Mouse (Mus musculus): Measurements from ENCODE around the gene Pde10a.

Pde10a gene

GRCm38 (mm10) chr17:8525225-8525721 is at the start of gene Pde10a:
Pde10a (plus strand) TSS chr17:8525372.
- DNase-seq, result peak; percentile 93

GRCm38 (mm10) chr17:8478554-8478953 is 46.6 kb upstream of the Pde10a start:
- DNase-seq, result peak; percentile 14

GRCm38 (mm10) chr17:8479493-8480128 is 45.6 kb upstream of the Pde10a start:
- peak; percentile 66 for DNase-seq

- peak; percentile 61 for DNase-seq
These were observed 43.4 kb upstream of the Pde10a start for GRCm38 (mm10) chr17:8481797-8482196.

GRCm38 (mm10) chr17:8482876-8483275 is 42.3 kb upstream of the Pde10a start:
- DNase-seq, result peak; percentile 50

GRCm38 (mm10) chr17:8484246-8484645 is 40.9 kb upstream of the Pde10a start:
- peak; percentile 12 for DNase-seq

- peak; percentile 80 for DNase-seq
These were observed 40.0 kb upstream of the Pde10a start for GRCm38 (mm10) chr17:8485146-8485545.

GRCm38 (mm10) chr17:8487824-8488223 is 37.3 kb upstream of the Pde10a start:
- DNase-seq, result peak; percentile 94

- peak; percentile 50 for DNase-seq
These were observed 34.2 kb upstream of the Pde10a start for GRCm38 (mm10) chr17:8490971-8491370.

- peak; percentile 58 for DNase-seq
These were observed 31.7 kb upstream of the Pde10a start for GRCm38 (mm10) chr17:8493461-8493860.

GRCm38 (mm10) chr17:8498151-8498550 is 27.0 kb upstream of the Pde10a start:
- DNase-seq, result no peak

- no peak for DNase-seq
These were observed 26.5 kb upstream of the Pde10a start for GRCm38 (mm10) chr17:8498655-8499054.

- no peak for DNase-seq
These were observed 25.5 kb upstream of the Pde10a start for GRCm38 (mm10) chr17:8499564-8500117.

GRCm38 (mm10) chr17:8504381-8504780 is 20.8 kb upstream of the Pde10a start:
- DNase-seq, result no peak

GRCm38 (mm10) chr17:8505669-8506426 is 19.3 kb upstream of the Pde10a start:
- DNase-seq, result peak; percentile 98

- DNase-seq, result no peak
These were observed 18.4 kb upstream of the Pde10a start for GRCm38 (mm10) chr17:8506726-8507125.

GRCm38 (mm10) chr17:8507654-8508053 is 17.5 kb upstream of the Pde10a start:
- no peak for DNase-seq

GRCm38 (mm10) chr17:8508305-8509141 is 16.6 kb upstream of the Pde10a start:
- peak; percentile 98 for DNase-seq

- DNase-seq, result no peak
These were observed 9.2 kb upstream of the Pde10a start for GRCm38 (mm10) chr17:8516006-8516405.

GRCm38 (mm10) chr17:8523986-8524385 is 1.2 kb upstream of the Pde10a start:
- peak; percentile 90 for DNase-seq

GRCm38 (mm10) chr17:8524387-8525165 is 596 bp upstream of the Pde10a start:
- DNase-seq, result peak; percentile 98
